Mouse (Mus musculus) left cerebral cortex, postnatal 25 days (tissue): ENCODE measurements around the gene Serbp1. TPM values are rescaled to one million over a fixed set of nuclear protein-coding genes. Genes with fewer than 3 reads are reported as not detected.

Experiments used
- total RNA-seq, 2 experiments: library from RNA; stranded (reverse); gene quantifications; 2 replicates each; pipeline ENCODE4 v1.2.3; 2021

The Serbp1 gene
- total RNA-seq, 2 experiments from 2014 or later: 189 to 207 TPM

Other genes starting within 250 kb of the Serbp1 start
- 10 to 100 TPM in 1 of 2 experiments, 1 to 10 TPM in 1; 7.4 to 11.0 TPM for gene Gadd45a, start 200.7 kb upstream of the Serbp1 start, total RNA-seq
- gene Il12rb2, start 138.0 kb downstream of the Serbp1 start, total RNA-seq: under 1 TPM; 0.11 to 0.18 TPM